Mouse (Mus musculus) MEL (cell line): ENCODE measurements around the gene Olfr1442.

ENCODE experiments used
- CTCF ChIP-seq, 3 experiments: IDR thresholded peaks in 2 of 3; conservative IDR thresholded peaks in 1 of 3; 2 replicates each; pipeline ENCODE4 v1.5.1; 2011 to 2012; ENCODE audit warnings: low read length in 3 of 3, low read depth in 2 of 3, mild to moderate bottlenecking in 2 of 3, improper control_type of control experiment in 1 of 3, inconsistent platforms in 1 of 3, mixed read lengths in 1 of 3, moderate library complexity in 1 of 3; ENCODE audit not compliant: control insufficient read depth in 1 of 3, insufficient read depth in 1 of 3, poor library complexity in 1 of 3, severe bottlenecking in 1 of 3
- EP300 ChIP-seq, 2 experiments: IDR thresholded peaks; 2 replicates each; pipeline ENCODE4 v1.6.1; 2011; ENCODE audit warnings: improper control_type of control experiment in 2 of 2, low read length in 2 of 2, low read depth in 1 of 2, mild to moderate bottlenecking in 1 of 2
- HCFC1 ChIP-seq: IDR thresholded peaks from 2 replicates; pipeline ENCODE4 v1.6.1; 2012; ENCODE audit warnings: low read depth, mild to moderate bottlenecking, inconsistent platforms, low read length, improper control_type of control experiment, moderate library complexity
- NRF1 ChIP-seq: IDR thresholded peaks from 2 replicates; pipeline ENCODE4 v1.6.1; 2014; ENCODE audit warnings: low read depth, mild to moderate bottlenecking, inconsistent platforms, low read length, improper control_type of control experiment, moderate library complexity; ENCODE audit not compliant: poor library complexity, insufficient read depth, severe bottlenecking
- USF1 ChIP-seq: IDR thresholded peaks from 2 replicates; pipeline ENCODE4 v1.6.1; 2014; ENCODE audit warnings: low read depth, mild to moderate bottlenecking, inconsistent platforms, low read length, improper control_type of control experiment, moderate library complexity
- ZKSCAN1 ChIP-seq: IDR thresholded peaks from 2 replicates; pipeline ENCODE4 v1.6.1; 2012; ENCODE audit warnings: low read depth, mild to moderate bottlenecking, inconsistent platforms, low read length, improper control_type of control experiment, moderate library complexity

DNA sequence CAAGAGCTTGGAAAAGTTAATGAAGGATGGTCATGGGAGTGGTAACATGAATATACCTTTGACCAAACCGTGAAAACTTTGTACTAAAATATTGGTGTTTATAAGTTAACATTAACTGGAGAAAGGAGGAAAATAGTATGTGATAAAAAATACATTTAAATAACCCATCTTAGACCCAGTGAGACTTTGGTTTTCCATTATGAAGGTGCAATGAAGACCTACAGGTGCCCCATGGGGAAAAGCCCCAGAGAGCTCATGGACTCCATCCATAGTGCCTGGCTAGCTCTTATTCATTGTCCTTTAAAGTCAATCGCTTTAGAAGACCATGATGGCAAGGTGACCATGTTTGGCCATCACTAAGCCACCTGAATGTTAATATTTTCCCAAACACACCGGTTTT, 7.6 kb downstream of the Olfr1442 start, which contains the start of gene Olfr1443:
- TF ChIP-seq EP300 (IDR thresholded peaks at IDR 0.05; ENCODE audit: low read depth in 1 of 2, low read length in 2 of 2) (no peak), CTCF (IDR thresholded peaks at IDR 0.05 in 2 of 3, conservative IDR thresholded peaks at IDR 0.05 in 1 of 3; ENCODE audit: control insufficient read depth in 1 of 3, insufficient read depth in 1 of 3, low read depth in 2 of 3, low read length in 3 of 3, poor library complexity in 1 of 3, severe bottlenecking in 1 of 3) (no peak), HCFC1 (no peak), NRF1 (no peak), ZKSCAN1 (no peak), USF1 (no peak)
